Mouse (Mus musculus) MEL (cell line): ENCODE data around the gene Casc3. TPM values are rescaled to one million over a fixed set of nuclear protein-coding genes. Genes with fewer than 3 reads are reported as not detected.

Source experiments
- DNase-seq: peaks from one replicate; pipeline ENCODE4 v3.0.0; 2011; ENCODE audit warnings: low read depth, low spot score
- H3K27ac ChIP-seq: 2 replicates; pipeline ENCODE4 v1.5.1; 2012; ENCODE audit warnings: low read depth, mild to moderate bottlenecking, control low read depth, low read length, moderate library complexity; ENCODE audit not compliant: control insufficient read depth
- H3K27me3 ChIP-seq, 2 experiments: fragments of 150-350 bp in 1 of 2; sonication (generic) in 1 of 2; 2 replicates each; pipeline ENCODE4 v1.6.1; 2012; ENCODE audit warnings: low read length in 2 of 2, mild to moderate bottlenecking in 2 of 2, improper control_type of control experiment in 1 of 2, moderate library complexity in 1 of 2; ENCODE audit not compliant: insufficient read depth in 2 of 2, control insufficient read depth in 1 of 2
- H3K36me3 ChIP-seq, 2 experiments: 2 replicates each; pipeline ENCODE4 v1.6.1; 2012 to 2014; ENCODE audit warnings: low read length in 2 of 2, improper control_type of control experiment in 1 of 2, inconsistent platforms in 1 of 2, mild to moderate bottlenecking in 1 of 2; ENCODE audit not compliant: insufficient read depth in 2 of 2, control insufficient read depth in 1 of 2
- H3K4me1 ChIP-seq, 2 experiments: fragments of 150-350 bp in 1 of 2; sonication (generic) in 1 of 2; 2 replicates each; pipeline ENCODE4 v1.6.1; 2012; ENCODE audit warnings: low read length in 2 of 2, improper control_type of control experiment in 1 of 2, mild to moderate bottlenecking in 1 of 2; ENCODE audit not compliant: insufficient read depth in 2 of 2, control insufficient read depth in 1 of 2
- H3K4me3 ChIP-seq, 2 experiments: fragments of 150-350 bp in 1 of 2; sonication (generic) in 1 of 2; 2 replicates each; pipeline ENCODE4 v1.5.1; 2012; ENCODE audit warnings: low read depth in 2 of 2, low read length in 2 of 2, mild to moderate bottlenecking in 2 of 2, moderate library complexity in 2 of 2, control low read depth in 1 of 2, improper control_type of control experiment in 1 of 2; ENCODE audit not compliant: control insufficient read depth in 1 of 2, insufficient read depth in 1 of 2
- H3K79me2 ChIP-seq: 2 replicates; pipeline ENCODE4 v1.6.1; 2012; ENCODE audit warnings: mild to moderate bottlenecking, low read length, moderate library complexity; ENCODE audit not compliant: control insufficient read depth, poor library complexity, insufficient read depth
- H3K9ac ChIP-seq: 2 replicates; pipeline ENCODE4 v1.6.1; 2012; ENCODE audit warnings: low read depth, mild to moderate bottlenecking, control low read depth, low read length, moderate library complexity; ENCODE audit not compliant: control insufficient read depth, poor library complexity, severe bottlenecking
- H3K9me3 ChIP-seq: fragments of 150-350 bp; sonication (generic); replicated peaks from 2 replicates; pipeline ENCODE4 v1.6.1; 2012; ENCODE audit warnings: mild to moderate bottlenecking, low read length, improper control_type of control experiment, moderate library complexity; ENCODE audit not compliant: insufficient read depth
- BHLHE40 ChIP-seq: IDR thresholded peaks from 2 replicates; pipeline ENCODE4 v1.6.1; 2012; ENCODE audit warnings: low read depth, mild to moderate bottlenecking, inconsistent platforms, low read length, improper control_type of control experiment, borderline replicate concordance
- E2F4 ChIP-seq: IDR thresholded peaks from 2 replicates; pipeline ENCODE4 v1.6.1; 2011; ENCODE audit warnings: low read depth, low read length, improper control_type of control experiment, borderline replicate concordance
- ETS1 ChIP-seq: IDR thresholded peaks from 2 replicates; pipeline ENCODE4 v1.6.1; 2012; ENCODE audit warnings: low read depth, mild to moderate bottlenecking, inconsistent platforms, low read length, improper control_type of control experiment, moderate library complexity
- GABPA ChIP-seq: IDR thresholded peaks from 2 replicates; pipeline ENCODE4 v1.6.1; 2012; ENCODE audit warnings: low read depth, mild to moderate bottlenecking, inconsistent platforms, low read length, improper control_type of control experiment, moderate library complexity
- GATA1 ChIP-seq: IDR thresholded peaks from 2 replicates; pipeline ENCODE4 v1.6.1; 2011; ENCODE audit warnings: low read depth, low read length, improper control_type of control experiment
- HCFC1 ChIP-seq: IDR thresholded peaks from 2 replicates; pipeline ENCODE4 v1.6.1; 2012; ENCODE audit warnings: low read depth, mild to moderate bottlenecking, inconsistent platforms, low read length, improper control_type of control experiment, moderate library complexity
- JUND ChIP-seq: IDR thresholded peaks from 2 replicates; pipeline ENCODE4 v1.6.1; 2011; ENCODE audit warnings: low read depth, mild to moderate bottlenecking, improper control_type of control experiment, low read length
- MAFK ChIP-seq: IDR thresholded peaks from 2 replicates; pipeline ENCODE4 v1.6.1; 2011; ENCODE audit warnings: low read depth, mild to moderate bottlenecking, low read length, improper control_type of control experiment, borderline replicate concordance
- MAZ ChIP-seq: IDR thresholded peaks from 2 replicates; pipeline ENCODE4 v1.6.1; 2012; ENCODE audit warnings: low read depth, mild to moderate bottlenecking, inconsistent platforms, low read length, improper control_type of control experiment
- MEF2A ChIP-seq: IDR thresholded peaks from 2 replicates; pipeline ENCODE4 v1.6.1; 2014; ENCODE audit warnings: low read depth, mild to moderate bottlenecking, inconsistent platforms, low read length, improper control_type of control experiment; ENCODE audit not compliant: poor library complexity, insufficient replicate concordance, severe bottlenecking; ENCODE audit errors: extremely low read depth
- MYC ChIP-seq: IDR thresholded peaks from 2 replicates; pipeline ENCODE4 v1.6.1; 2011; ENCODE audit warnings: low read depth, mild to moderate bottlenecking, low read length, improper control_type of control experiment, moderate library complexity
- NRF1 ChIP-seq: IDR thresholded peaks from 2 replicates; pipeline ENCODE4 v1.6.1; 2014; ENCODE audit warnings: low read depth, mild to moderate bottlenecking, inconsistent platforms, low read length, improper control_type of control experiment, moderate library complexity; ENCODE audit not compliant: poor library complexity, insufficient read depth, severe bottlenecking
- POLR2AphosphoS5 ChIP-seq: IDR thresholded peaks from 2 replicates; pipeline ENCODE4 v1.6.1; 2012; ENCODE audit warnings: low read depth, borderline replicate concordance, mild to moderate bottlenecking, inconsistent platforms, low read length, moderate library complexity, mixed read lengths
- RAD21 ChIP-seq: IDR thresholded peaks from 2 replicates; pipeline ENCODE4 v1.6.1; 2011; ENCODE audit warnings: mild to moderate bottlenecking, low read depth, low read length, improper control_type of control experiment
- RCOR1 ChIP-seq: IDR thresholded peaks from 2 replicates; pipeline ENCODE4 v1.6.1; 2012; ENCODE audit warnings: low read depth, mild to moderate bottlenecking, inconsistent platforms, low read length, improper control_type of control experiment
- SIN3A ChIP-seq: IDR thresholded peaks from 2 replicates; pipeline ENCODE4 v1.6.1; 2012; ENCODE audit warnings: low read length, improper control_type of control experiment, inconsistent platforms
- SMC3 ChIP-seq: IDR thresholded peaks from 2 replicates; pipeline ENCODE4 v1.6.1; 2011; ENCODE audit warnings: low read depth, low read length, improper control_type of control experiment
- TAL1 ChIP-seq: IDR thresholded peaks from 2 replicates; pipeline ENCODE4 v1.6.1; 2012; ENCODE audit warnings: mild to moderate bottlenecking, inconsistent platforms, low read length, moderate library complexity, mixed read lengths
- TCF12 ChIP-seq: IDR thresholded peaks from 2 replicates; pipeline ENCODE4 v1.6.1; 2014; ENCODE audit warnings: low read depth, mild to moderate bottlenecking, inconsistent platforms, low read length, improper control_type of control experiment, moderate library complexity
- USF2 ChIP-seq, 2 experiments: IDR thresholded peaks; 2 replicates each; pipeline ENCODE4 v1.6.1; 2011 to 2012; ENCODE audit warnings: improper control_type of control experiment in 2 of 2, low read length in 2 of 2, borderline replicate concordance in 1 of 2, inconsistent platforms in 1 of 2, low read depth in 1 of 2, mild to moderate bottlenecking in 1 of 2; ENCODE audit not compliant: insufficient read depth in 1 of 2
- ZC3H11A ChIP-seq: IDR thresholded peaks from 2 replicates; pipeline ENCODE4 v1.6.1; 2012; ENCODE audit warnings: low read depth, mild to moderate bottlenecking, inconsistent platforms, low read length, improper control_type of control experiment
- ZKSCAN1 ChIP-seq: IDR thresholded peaks from 2 replicates; pipeline ENCODE4 v1.6.1; 2012; ENCODE audit warnings: low read depth, mild to moderate bottlenecking, inconsistent platforms, low read length, improper control_type of control experiment, moderate library complexity
- ZMIZ1 ChIP-seq: IDR thresholded peaks from 2 replicates; pipeline ENCODE4 v1.6.1; 2012; ENCODE audit warnings: low read depth, mild to moderate bottlenecking, inconsistent platforms, low read length, improper control_type of control experiment, moderate library complexity
- ZNF384 ChIP-seq: IDR thresholded peaks from 2 replicates; pipeline ENCODE4 v1.6.1; 2012; ENCODE audit warnings: low read depth, mild to moderate bottlenecking, inconsistent platforms, low read length, improper control_type of control experiment
- polyA plus RNA-seq, 2 experiments: library from polyadenylated mRNA; stranded (reverse) in 1 of 2; unstranded in 1 of 2; fragments of >175 nt in 1 of 2; fragments of >200 nt in 1 of 2; gene quantifications; 2 replicates each; pipeline versions ENCODE4 v1.2.1 to v1.2.4; 2012; ENCODE audit warnings: low replicate concordance in 2 of 2, low read depth in 1 of 2; ENCODE audit not compliant: insufficient read length in 2 of 2, insufficient read depth in 1 of 2, missing spikeins in 1 of 2
- total RNA-seq: library from RNA; depleted of rRNA; stranded (reverse); fragments of 300-350 nt; gene quantifications from 2 replicates; pipeline ENCODE4 v1.2.3, GENCODE M21; 2012

Casc3 gene
- total and polyA plus RNA-seq, 3 experiments: 18.2 to 61.0 (median 58.6) TPM

DNA sequence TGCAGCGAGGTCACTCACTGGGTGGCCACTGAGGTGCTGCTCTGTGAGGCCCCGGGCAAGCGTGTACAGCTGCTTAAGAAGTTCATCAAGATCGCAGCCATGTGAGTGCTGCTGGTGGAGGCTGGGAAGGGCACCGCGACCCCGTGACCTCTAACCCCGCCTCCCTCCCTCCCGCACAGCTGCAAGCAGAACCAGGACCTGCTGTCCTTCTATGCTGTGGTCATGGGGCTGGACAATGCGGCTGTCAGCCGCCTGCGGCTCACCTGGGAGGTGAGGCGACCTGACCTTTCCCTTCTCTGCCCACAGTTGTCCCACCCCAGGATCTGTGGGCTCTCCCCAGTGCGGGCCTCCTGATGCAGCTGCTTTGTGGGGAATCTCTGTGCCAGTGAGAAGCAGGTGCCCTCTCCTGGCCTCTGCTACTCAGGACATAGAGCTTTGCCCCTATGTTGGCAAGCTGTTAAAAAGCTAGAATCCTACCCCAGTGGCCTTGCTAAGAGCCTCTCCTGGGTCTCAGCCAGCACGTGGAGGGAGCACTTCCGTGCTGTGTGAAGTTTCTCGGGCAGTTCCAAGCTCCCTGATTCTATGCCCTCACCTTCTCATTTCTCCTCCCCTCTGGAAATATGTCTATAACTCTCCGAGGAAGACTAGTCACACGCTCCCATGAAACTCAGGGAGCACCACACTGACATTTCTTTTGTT, 44.6 kb downstream of the Casc3 start:
- Histone ChIP-seq H3K4me3 (no peak overlapping the region), H3K9ac (no peak overlapping the region), H3K36me3 (no peaks in the 10 kb centered on the region), H3K27ac (no peak overlapping the region), H3K27me3 (no peaks in the 10 kb centered on the region), H3K79me2 (no peaks in the 10 kb centered on the region), H3K9me3 (no peaks in the 10 kb centered on the region), H3K4me1 (no peaks in the 10 kb centered on the region)
- TF ChIP-seq NRF1 (no peak), RAD21 (no peak), BHLHE40 (no peak), GATA1 (no peak), TCF12 (no peak), TAL1 (no peak), SIN3A (no peak), JUND (no peak), ZMIZ1 (no peak)
- no peak for DNase-seq

DNA sequence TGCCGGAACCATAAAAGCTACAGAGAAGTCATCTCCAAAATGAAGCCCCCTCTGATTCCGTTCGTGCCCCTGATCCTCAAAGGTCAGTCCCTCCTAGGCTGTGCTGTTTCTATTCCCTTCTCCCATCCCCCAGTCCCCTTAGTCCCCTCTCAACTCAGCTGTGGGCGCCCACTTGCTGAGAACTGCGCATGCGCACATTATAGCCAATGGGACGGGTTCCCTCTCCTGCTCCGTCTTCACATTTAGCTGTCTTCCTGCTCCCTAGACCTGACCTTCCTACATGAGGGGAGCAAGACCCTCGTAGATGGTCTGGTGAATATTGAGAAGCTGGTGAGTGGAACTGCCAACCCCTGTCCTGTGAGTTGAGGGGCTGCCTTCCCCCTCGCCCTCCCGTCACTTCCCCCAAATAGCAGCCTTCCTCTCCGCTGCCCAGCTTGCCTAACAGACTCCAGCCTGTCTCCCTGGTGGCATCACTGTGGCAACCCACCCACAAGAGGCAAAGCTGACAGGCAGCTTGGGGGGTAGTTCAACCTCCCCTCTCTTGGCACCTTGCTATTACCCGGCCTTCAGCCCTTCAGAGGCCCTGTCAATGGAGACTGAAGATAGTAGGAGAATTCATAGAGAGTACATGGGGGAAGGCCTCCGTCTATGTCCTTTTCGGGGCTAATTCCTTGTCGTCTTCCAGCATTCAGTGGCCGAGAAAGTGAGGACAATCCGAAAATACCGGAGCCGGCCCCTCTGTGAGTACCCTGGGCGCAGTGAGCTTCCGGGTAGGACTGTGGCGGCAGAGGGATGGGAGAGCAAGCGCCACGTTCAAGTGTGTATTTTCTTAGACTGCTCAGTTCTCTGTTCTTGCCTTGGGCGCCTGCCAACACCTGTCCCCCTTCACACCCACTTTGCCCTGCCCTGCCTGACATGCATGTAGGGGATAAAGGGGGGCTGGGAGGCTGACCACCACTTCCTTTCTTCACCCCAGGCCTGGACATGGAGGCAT, 45.7 kb downstream of the Casc3 start:
- no peaks in the 10 kb centered on the region for H3K36me3 ChIP-seq
- no peak overlapping the region for H3K4me3 ChIP-seq
- H3K79me2 ChIP-seq: no peaks in the 10 kb centered on the region
- H3K27me3 ChIP-seq: no peaks in the 10 kb centered on the region
- no peaks in the 10 kb centered on the region for H3K9me3 ChIP-seq
- no peak for TF ChIP-seq ZKSCAN1
- TF ChIP-seq NRF1: no peak
- no peak for TF ChIP-seq BHLHE40
- TF ChIP-seq MYC: no peak
- TF ChIP-seq SMC3: no peak
- no peak for TF ChIP-seq POLR2AphosphoS5
- TF ChIP-seq HCFC1: no peak
- TF ChIP-seq MAFK: no peak
- TF ChIP-seq USF2 (IDR thresholded peaks at IDR 0.05; ENCODE audit: borderline replicate concordance in 1 of 2, insufficient read depth in 1 of 2, low read depth in 1 of 2, low read length in 2 of 2): no peak
- TF ChIP-seq MEF2A: no peak
- TF ChIP-seq E2F4: no peak
- no peak for TF ChIP-seq GABPA
- no peak for TF ChIP-seq MAZ
- TF ChIP-seq ZNF384: no peak
- TF ChIP-seq ETS1: no peak
- TF ChIP-seq ZC3H11A: no peak
- TF ChIP-seq RCOR1: no peak
- no peaks in the 10 kb centered on the region for H3K4me1 ChIP-seq
- H3K9ac ChIP-seq: no peak overlapping the region
- no peak for DNase-seq
- H3K27ac ChIP-seq: no peak overlapping the region
